Mouse (Mus musculus) E14TG2a.4 (cell line): ENCODE data around the gene Adamts2.

Experiments
- CTCF ChIP-seq: conservative IDR thresholded peaks from 2 replicates; pipeline ENCODE4 v1.5.1; 2014; ENCODE audit warnings: low read length
- NANOG ChIP-seq: IDR thresholded peaks from 2 replicates; pipeline ENCODE4 v1.6.1; 2014; ENCODE audit warnings: borderline replicate concordance, low read length, mixed read lengths
- POU5F1 ChIP-seq: IDR thresholded peaks from 2 replicates; pipeline ENCODE4 v1.6.1; 2014; ENCODE audit warnings: low read length, borderline replicate concordance

DNA sequence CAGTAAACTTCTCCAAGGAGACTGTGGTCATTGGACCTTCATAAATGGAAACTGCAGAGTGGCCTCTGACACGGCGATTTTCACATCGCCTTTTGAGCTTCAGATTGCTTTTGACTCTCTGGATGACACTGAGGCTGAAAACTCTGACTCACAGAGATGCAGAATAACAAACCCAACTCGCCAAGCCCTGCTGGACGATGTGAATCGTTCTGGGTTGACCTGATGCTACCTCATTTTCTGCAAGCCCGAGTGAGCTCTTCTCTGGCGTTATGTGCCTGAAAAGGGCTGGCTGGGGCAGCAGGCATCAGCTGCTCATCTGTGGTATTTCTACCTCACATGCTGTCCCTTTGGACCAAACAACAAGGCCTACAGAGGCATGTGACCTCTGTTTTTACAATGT, 98.6 kb downstream of the Adamts2 start:
- TF ChIP-seq CTCF (no peak), NANOG (no peak), POU5F1 (no peak)
